Mouse (Mus musculus) adrenal gland, postnatal 10 days (tissue): ENCODE data around the gene Lsm11. TPM values are rescaled to one million over a fixed set of nuclear protein-coding genes. Genes with fewer than 3 reads are reported as not detected.
A peak's percentile ranks its signal among the peaks of the same experiment; 100 is the strongest.

ENCODE experiments used
- DNase-seq: peaks from one replicate; pipeline ENCODE4 v3.0.0; 2021; ENCODE audit warnings: mixed read lengths
- long read RNA-seq, 2 experiments: library from polyadenylated mRNA; stranded (forward); transcript quantifications; one replicate each; pipeline ENCODE4 v2.0.0; 2021
- total RNA-seq, 2 experiments: library from RNA; stranded (reverse); gene quantifications; 2 replicates each; pipeline ENCODE4 v1.2.3; 2021

Lsm11 gene
- 1 to 10 TPM; 7.8 to 9.9 TPM for total RNA-seq
- long read RNA-seq, experiment 1, full-length matches to known transcripts = 16 of 17 reads
- long read RNA-seq, experiment 1, partial matches to known transcripts = 0 of 17 reads
- long read RNA-seq, experiment 1, other reads (novel, unspliced or antisense) = 1 of 17 reads
- long read RNA-seq, experiment 2, full-length matches to known transcripts = 7 of 8 reads
- long read RNA-seq, experiment 2, partial matches to known transcripts = 0 of 8 reads
- long read RNA-seq, experiment 2, other reads (novel, unspliced or antisense) = 1 of 8 reads

DNA sequence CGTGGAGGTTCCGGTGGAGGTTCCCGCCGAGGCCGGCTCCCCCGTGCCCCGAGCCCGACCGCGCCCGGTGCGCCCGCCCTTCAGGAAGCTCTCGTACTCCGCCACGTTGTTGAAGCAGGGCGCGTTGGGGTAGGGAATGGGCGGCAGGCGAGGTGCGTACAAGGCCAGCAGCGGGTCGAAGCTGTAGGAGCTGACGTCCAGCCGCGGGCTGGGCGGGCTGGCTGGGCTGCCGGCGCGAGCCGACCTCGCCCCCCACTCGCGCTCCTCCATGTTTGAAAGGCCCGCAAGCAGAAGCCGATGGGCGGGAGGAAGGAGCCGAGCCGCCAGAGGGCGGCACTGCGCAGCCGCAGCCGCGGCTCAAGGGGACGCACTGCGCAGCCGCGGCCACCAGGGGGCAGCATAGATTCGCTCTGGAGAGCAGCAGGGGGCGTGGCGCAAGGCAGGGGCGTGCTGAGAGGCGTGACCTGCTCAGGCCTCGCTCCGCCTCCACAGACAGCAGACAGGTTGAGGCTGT lies at the start of gene Lsm11:
Gene Lsm11, minus strand, starts transcription at position 293 of the 514 bp plus-strand sequence.
- DNase-seq = peak; percentile 100

DNA sequence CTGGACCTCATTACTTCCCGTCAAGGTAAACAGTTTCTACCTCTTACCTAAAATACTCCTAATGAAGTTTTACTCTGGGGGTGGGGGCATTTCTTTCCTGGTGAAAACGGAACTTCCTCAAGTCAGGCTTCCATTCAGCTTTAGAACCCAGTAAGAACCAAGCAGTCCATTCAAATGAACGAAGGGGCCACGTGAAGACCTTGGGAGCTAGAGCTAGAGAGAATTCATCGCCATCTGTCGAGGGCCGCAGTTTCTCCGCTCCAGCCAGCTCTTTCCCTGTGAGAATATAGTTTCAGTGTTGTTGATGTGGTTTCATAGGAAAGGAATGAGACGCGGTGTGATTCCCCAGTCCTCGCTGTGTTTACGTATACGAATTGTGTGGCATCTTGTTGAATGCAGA lies 47.4 kb upstream of the Lsm11 start:
- no peak for DNase-seq

DNA sequence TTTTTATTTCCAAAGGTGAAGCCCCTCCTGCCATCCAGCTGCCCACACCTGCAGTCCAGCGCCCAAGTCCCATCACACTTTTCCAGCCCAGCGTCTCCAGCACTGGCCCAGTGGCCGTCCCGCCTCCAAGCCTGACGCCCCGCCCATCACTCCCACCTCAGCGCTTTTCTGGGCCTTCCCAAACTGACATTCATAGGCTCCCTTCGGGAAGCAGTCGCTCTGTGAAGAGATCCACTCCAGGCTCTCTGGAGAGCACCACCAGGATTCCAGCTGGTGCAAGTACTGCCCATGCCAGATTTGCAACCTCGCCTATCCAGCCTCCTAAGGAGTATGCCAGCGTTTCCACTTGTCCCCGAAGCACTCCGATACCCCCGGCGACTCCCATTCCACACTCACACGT lies 46.9 kb upstream of the Lsm11 start:
- DNase-seq = peak; percentile 57

DNA sequence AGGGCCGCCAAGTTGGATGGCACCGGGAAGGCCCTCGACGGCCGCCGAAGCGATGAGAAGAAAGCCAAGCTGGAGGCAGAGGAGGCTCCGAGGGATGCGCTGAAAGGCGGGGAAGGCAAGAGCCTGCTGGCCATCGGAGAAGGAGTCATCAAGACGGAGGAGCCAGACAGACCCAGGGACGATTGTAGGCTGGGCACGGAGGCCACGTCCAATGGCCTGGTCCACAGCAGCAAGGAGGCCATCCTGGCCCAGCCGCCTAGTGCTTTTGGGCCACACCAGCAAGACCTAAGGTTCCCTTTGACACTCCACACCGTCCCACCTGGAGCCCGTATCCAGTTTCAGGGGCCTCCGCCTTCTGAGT lies 36.1 kb upstream of the Lsm11 start:
- peak; percentile 15 for DNase-seq

DNA sequence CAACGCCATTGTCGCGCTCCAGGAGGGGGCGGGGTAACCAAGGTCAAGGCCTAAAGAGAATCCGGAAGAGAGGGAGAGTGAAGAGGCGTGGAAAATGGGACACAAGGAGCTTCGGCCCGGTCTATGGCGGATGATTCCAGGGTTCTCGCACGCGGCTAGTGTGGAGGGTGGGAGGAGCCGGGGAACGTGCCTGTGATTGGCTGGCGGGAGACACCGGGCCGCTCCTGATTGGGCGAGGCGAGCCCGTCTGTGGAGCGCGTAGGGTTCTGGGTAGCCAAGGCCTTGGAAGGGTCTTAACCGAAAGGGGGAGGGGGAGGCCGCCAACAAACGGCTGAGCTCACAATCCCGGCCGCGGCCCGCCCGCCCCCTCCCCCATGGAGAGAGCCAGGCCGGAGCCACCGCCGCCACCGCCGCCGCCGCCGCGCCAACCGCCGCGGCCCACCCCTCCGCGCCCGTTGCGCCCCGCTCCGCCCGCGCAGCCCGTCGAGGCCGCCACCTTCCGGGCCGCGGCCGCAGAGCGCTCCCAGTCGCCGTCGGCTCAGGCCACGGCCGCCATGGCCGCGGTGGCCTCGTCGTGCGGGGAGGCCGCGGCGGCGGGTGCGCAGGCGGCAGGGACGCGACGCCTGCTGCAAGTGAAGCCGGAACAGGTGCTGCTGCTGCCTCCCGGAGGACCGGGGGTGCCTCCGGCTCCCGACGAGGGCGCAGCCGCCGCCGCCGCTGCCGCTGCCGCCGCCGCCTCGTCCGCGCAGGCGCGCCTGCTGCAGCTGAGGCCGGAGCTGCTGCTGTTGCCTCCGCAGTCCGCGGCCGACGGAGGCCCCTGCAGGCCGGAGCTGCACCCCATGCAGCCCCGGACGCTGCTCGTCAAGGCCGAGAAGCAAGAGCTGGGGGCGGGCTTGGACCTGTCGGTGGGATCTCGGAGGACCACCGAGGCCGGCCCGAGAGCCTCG lies 35.5 kb upstream of the Lsm11 start, which contains the start of gene Sox30:
Gene Sox30, plus strand, starts transcription at position 365 of the 947 bp plus-strand sequence.
- peak; percentile 70 for DNase-seq

DNA sequence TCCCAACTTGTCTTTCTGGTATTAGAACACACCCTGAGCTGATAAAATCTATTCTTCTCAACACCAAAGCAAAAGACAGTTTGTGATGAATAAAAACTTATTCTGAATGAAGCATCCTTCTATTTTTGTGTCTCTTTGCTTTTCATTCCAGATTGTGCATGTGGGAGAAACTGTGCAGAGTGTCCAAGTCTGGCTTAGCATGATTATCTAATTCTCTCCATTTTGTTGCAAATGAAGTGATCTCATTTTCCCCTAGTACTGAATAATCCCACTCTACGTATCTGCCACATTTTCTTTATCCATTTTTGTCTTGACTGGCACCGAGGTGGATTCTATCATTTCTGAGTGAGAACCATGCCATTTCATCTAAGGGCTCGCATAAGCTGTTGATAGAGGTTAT lies 31.3 kb upstream of the Lsm11 start:
- no peak for DNase-seq

DNA sequence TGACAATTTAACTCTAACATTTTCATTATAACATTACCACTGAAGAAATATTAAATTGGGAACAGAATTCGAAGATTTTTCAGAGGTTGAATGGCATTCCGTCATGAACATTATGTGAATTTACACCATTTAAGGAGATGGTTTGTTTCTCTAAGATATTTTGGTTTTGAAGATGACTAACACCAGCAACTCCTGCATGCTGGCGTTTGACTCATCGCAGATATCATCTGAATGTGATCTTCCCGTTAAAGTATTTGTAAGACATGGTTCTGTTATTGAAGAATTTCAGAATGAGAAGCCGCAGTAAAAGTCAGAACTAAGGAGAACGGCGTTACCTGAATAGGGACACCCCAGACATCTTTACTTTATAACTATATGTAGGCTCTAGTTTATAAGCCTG lies 29.7 kb upstream of the Lsm11 start:
- DNase-seq = no peak

DNA sequence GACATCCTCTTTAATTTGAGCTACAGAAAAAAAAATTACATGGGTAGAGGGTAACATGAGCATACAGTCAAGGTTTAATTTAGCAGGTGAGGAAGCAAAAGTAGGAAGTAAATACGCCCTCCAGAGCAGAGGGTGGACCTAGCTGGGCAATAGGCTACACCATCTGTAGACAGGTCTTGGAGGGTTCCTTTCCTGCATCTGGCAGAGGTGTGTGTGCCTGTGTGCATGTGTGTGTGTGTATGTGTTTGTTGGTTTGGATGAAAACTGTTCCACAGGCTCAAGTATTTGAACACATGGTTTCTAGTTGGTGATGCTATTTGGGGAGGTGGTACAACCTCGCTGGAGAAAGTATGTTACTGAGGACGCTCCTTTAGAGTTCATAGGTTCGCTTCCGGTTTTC lies 28.9 kb upstream of the Lsm11 start:
- DNase-seq = no peak

DNA sequence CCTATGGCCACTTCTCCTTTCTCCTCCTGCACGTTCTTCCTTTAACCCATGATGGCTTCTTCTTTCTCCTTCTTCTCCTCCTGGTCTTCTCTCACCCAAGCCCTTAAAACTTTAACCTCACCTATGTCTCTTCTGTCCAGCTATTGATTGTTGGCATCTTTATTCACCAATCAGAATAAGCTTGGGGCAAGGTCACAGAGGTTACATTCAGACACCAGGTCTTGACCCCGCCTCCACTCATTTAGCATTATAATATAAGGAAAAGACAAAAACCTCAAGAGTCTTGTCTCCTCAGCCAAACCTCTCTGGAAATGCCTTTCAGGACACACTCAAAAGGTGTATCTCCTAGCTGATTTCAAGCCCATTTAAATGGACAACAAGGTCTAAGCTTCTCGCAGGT lies 23.7 kb upstream of the Lsm11 start:
- DNase-seq = no peak

DNA sequence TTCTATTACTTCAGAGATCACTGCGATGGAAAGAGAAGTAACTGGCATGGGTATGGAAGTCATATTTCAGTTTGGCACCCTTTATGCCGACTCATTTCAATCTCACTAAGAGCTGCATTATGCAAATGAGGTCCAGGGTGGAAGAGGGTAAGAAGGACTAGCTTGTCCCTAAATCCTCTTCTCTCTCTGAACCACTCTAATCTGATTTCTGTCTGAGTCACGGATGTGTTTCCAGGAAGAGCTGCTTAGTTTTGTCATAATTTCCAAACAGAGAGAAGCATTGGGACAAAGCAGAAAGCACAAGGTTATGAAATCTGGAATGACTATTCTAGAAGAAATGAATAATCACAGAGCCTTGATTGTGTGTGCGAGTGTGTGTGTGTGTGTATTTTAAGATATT lies 22.2 kb upstream of the Lsm11 start:
- no peak for DNase-seq

DNA sequence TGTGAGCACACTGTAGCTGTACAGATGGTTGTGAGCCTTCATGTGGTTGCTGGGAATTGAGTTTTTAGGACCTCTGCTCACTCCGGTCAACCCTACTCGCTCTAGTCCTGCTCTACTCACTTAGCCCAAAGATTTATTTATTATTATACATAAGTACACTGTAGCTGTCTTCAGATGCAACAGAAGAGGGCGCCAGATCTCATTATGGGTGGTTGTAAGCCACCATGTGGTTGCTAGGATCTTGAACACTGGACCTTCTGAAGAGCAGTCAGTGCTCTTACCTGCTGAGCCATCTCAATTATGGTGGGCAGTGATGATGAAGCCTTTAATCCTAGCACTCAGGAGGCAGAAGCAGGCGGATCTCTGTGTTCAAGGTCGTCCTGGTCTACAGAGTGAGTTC lies 15.3 kb upstream of the Lsm11 start:
- DNase-seq = no peak

DNA sequence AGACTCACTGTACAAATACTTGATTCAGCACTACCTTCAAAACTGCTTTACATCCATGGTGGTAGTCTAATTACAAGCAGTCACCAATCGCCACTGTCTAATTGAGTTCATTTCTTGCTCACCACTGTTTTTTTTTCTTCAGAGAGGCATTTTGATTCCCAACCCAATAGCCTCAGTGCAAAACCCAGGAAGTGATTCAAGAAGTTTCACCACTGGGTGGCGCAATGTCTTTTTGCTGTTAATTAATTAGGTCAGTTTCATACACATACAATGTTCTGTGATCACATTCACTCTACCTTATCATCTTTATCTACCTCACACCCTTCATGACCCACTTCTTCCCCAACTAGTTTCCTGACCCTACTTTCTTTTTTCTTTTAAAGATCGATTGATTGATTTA lies 14.9 kb upstream of the Lsm11 start:
- DNase-seq = peak; percentile 49

DNA sequence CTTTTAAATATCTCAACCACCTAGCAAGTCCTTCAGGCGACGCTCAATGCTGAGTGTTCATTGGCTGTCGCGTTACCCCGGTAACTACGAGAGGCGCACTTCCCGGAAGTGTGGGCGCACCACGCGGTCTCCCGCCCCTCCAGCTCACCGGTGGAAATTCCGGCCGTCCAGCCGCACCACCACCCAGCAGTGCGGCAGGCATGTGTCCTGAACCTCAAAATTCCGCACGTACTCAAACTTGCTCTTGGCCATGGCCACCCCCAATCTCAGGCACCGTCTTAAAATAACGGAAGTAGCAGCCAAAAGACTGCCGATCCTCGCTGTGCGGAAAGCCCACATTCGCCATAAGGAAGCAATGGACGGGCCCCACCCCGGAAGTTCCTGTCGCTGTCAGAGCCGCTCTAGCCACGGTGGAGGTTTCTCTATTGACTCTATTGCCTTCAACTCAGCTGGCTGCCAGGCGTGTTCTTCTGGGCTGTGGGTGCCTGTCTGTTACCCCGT lies 10.4 kb upstream of the Lsm11 start, which contains the start of gene Thg1l:
Gene Thg1l, minus strand, starts transcription at position 368 of the 501 bp plus-strand sequence.
- peak; percentile 92 for DNase-seq

DNA sequence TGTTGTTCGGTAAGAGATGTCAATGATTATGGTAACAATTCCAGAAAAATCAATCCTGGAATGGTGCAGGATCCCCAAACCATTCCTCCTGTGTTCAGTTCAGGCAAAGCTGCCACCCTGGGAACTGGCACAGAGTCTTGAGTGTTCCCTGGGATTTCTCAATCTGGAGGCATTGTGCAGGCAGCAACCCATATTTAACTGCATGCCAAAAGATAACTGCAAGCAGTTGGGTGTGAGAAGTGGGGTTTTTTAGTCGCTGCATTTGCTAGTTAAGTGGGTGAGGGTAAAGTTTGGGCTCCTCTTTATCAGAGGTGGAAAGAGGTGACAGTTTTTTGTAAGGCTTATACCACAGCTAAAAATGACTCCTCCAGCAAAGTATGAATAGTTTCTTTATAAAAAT lies 2.8 kb upstream of the Lsm11 start:
- DNase-seq = peak; percentile 30

DNA sequence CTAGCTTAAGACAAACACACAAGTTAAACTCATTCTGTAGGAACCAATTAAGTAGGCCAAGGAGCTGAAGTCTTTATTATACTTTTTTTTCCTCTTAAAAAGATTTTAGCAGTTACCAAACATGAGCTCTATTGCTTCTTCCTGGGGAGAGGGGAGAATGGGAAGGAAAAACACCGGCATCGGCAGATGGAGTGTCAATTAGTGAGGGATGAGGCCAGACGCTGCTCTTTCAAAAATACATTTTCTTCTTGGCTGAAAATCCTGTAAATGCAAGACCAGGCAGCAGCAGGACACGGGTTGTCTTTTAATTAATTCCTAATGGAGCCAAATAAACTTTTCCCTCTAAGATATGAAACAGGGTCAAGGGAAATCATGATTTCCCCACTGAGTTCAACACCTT lies 2.1 kb upstream of the Lsm11 start:
- DNase-seq = no peak

DNA sequence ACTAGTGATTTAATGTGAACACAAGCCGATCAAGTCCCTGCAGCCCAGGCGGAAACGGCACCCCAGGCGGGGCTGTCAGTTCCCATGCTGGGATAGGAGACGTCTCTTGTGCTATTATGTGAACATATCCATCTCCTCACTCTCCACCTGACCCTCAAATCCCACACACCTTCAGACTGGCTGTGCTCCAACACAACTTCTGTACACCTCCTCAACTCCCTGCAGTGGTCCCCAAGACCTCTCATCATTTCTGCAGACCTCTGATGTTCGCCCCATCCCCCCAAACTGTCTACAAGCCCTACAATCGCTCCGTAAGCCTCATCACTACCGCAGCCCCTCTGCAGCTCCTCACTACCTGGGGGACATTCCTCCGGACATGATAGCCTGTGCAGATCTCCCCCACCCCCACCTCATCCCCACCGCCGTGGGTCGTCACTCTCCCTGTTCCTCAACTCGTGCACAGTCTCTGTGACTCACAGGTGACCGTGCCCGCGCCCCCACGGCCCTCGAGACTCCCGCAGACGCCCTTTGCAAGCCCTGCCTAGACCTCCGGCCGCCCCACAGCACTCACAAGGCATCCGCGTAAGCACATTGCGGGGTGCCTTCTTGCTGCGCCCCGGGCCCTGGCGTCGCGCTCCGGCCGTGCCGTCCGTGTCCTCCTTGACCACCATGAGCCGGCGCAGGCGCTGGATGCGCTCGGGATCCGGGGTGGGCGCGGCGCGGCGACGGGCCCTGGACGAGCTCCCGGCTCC lies 668 bp downstream of the Lsm11 start:
- no peak for DNase-seq

DNA sequence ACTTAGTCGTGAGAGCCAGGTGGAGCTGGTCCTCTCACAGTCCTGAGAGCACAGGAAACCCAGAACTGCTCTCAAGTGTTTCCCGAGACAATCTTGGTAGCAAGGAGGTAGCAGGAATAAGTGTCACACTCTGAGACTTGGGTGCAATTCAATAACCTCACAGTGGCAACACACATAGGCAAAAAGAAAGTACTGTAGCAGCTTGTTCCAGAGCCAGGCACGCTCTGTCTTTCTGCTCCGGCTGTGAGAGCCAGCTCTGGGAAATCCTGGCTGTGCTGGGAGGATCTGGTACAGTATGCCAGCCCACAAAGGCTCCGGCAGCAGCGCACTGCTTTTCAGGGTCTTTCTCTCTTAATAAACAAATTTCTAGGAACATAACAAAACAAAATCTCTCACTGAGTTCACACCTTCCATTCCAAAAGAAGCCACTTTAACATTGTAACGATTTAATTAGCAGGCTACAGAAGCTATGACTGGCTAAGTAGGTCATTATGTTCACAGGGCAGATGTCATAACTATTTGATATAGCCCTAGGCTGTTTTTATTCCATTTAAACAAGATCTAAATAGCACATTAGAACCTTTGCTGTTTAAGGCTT lies 1.5 kb downstream of the Lsm11 start:
- DNase-seq = peak; percentile 51

DNA sequence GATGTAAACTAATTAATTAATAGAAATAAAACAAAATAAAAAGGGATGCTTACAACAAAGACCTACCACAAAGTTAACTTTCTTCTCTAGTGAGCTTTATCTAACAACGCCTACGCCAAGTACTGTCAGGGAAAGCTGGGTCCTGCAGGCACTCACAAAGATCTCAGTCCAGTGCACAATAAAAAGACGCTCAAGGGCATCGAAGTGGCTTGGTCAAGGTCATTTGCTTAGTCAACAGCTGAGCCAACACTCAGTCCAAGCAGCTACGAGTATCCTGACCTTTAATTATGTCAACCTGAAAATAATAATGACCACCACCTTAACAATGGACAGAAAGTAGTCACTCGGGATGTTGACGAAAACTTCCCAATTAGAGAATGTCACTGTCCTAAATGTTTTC lies 2.5 kb downstream of the Lsm11 start:
- DNase-seq = peak; percentile 37

DNA sequence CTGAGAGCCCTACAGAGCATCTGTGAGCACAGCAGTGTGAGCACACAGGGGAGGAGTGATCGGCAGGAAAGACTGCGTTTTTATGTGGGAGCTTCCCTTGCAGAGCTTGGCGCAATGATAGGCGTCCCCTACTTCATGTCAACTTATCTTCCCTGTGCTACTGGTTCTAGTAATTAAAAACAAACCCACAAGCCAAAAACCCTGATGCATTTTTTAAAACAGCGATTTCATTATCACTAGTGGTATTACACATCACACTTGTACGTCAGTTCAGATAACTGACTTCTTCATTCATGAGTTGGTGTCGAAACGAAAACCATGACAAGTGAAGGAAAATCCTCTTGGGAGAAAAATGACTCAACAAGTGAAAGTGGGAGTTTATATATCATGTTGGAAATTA lies 5.8 kb downstream of the Lsm11 start:
- DNase-seq = no peak

DNA sequence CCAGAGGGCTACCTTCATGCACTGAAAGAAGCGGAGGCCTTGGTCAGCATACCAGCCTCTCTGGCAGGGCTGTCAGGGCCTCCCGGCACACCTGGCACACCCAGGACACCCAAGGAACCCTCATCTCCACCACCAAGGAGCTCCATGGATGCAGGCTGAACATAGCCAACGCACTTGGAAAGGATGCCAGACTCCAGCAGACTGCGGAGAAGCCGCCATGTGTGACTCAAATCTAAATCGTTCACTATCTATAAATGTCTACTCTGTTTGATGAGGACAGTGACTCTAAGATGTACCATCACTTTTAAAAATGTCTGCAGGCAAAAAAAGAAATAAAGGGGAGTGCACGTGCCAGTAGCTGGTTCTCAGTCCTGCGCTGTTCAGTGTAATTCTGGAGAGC lies 7.3 kb downstream of the Lsm11 start:
- no peak for DNase-seq

DNA sequence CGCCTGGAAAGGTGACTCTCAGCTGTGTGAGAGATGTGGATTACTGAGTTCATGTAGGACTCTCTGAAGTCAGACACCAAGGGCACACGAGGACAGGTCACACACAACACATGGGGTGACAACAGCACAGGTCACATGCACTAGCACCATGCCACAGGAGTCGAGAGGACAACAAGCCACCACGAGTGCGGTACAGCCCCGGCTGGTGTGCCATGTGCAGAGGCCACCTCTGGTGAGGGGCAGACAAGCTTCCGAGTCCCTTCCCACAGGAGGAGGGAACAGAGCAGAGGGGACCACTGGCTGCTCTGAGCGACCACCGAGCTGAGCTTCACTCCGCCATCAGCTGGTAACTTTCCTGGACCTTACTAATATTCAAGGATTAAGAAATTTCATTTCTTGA lies 12.0 kb downstream of the Lsm11 start:
- no peak for DNase-seq

DNA sequence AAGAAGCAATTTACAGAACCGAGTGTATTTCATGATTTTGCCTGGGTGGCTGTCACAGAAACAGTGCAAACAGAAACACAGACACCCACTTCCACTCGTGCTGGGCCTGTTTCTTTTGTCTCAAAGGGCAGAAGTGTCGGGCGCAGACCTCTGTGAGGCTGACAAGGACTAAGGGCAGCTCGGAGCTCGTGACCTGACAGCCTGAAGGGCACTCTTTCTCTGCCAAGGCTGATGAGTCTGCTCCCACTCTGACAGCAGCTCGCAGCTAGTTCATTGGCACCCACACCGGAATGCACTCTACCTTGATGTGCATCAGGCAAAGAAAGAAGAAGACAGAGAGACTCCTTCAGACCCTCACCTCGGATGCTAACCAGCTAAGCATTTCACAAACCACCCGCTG lies 15.2 kb downstream of the Lsm11 start:
- peak; percentile 25 for DNase-seq
